Mouse (Mus musculus): Measurements from ENCODE around the gene Olfr69.

Gene Olfr69

GRCm38 (mm10) chr7:103716398-103716797, 55.0 kb downstream of the Olfr69 start:
- in situ Hi-C loops (cut with MboI, MseI) = loop anchor here in 1 of 2 experiments (5.0 to 25.0 kb wide), 3 partner anchors 86 to 1204 kb away; partner anchors contain the start of gene Olfr633
